Mouse (Mus musculus) 3T3-L1 (cell line): ENCODE measurements around the gene Tbx2.

Experiments
- DNase-seq: peaks from one replicate; pipeline ENCODE4 v3.0.0-alpha.2; 2015; ENCODE audit warnings: low read depth, low spot score

Gene Tbx2

DNA sequence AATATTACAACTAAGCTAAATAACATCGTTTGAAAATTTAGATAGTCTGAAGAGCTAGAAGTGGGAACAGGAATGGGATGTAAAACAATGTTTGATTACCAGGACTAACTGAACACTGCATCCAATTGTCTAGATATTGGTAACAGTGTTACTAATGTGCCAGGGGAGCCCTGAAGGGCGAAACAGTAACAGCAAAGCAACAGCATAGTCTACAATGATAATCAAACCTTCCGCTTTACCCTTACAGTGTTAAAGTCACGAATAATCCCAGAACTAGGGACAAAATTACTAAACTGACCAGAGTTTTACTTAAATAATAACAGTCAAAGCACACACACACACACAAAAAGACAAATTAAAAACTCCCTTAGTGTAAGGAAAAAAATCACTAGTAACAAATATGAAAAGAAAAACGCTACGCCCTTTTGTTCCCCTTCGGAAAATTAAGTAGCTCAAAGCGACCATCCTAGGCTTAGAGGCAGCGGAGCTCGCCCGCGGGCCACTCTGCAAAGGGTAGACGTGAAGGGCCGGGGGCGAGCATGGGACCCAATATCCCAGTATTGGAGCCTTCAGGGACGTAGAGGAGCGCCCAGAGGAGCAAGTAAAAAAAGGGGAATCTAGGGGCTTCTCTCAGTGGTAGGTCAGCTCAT lies 55.6 kb downstream of the Tbx2 start:
- DNase-seq: no peak

DNA sequence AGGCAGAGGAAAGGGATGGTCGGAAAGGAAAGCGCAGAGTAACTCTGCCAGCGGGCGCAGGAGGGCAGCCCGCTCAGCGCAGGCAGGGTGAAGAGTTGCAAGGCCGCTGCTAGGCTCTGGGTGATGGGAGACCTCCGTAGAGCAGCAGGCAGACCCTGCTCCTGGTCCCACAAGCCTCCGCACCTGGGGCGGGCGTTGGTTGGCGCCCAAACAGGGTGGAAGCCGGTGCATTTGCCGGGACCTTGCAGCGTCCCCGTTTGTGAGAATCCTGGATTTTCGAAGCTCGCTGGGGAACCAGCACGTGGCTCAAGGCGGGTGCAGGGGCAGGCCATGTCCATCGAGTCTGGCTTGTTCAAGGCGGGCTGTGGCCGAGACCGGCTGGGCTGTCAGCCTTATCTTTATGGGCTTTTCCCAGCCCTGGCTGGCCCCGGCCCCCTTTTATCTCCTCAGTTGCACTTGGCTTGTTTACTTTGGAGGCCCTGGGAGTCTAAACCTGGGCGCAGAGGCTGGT lies 56.2 kb downstream of the Tbx2 start:
- DNase-seq: no peak

DNA sequence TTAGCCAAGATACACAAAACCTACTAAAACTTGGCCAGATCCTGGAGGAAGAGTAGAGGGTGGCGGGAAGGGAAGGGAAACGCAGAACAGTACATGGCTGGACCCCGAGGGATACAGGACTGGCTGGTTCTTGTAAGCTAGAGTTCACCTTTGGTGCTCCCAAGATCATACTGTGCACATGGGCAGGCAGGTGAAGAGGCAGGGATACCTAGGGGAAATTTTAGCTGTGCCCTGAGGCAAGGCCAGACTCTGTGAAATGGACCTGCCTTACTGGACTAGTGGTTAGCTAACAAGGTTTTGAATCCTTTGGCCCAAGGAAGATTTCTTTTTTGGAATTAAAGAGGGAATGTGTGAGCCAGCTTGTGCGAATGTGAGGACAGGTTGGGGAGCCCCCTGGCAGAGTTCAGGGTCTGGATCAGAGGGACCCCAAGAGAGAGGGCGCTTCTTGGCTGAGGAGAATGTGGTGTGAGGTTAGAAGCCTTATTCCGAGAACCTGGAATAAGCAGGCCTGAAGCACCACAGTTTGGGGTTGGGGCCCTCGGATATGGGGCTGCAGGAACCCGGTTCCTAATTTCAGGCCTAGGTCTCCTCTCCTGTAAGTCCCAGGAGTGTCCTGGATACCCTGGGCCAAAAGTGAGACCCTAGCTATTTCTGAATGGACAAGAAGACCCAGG lies 56.8 kb downstream of the Tbx2 start:
- DNase-seq: no peak

DNA sequence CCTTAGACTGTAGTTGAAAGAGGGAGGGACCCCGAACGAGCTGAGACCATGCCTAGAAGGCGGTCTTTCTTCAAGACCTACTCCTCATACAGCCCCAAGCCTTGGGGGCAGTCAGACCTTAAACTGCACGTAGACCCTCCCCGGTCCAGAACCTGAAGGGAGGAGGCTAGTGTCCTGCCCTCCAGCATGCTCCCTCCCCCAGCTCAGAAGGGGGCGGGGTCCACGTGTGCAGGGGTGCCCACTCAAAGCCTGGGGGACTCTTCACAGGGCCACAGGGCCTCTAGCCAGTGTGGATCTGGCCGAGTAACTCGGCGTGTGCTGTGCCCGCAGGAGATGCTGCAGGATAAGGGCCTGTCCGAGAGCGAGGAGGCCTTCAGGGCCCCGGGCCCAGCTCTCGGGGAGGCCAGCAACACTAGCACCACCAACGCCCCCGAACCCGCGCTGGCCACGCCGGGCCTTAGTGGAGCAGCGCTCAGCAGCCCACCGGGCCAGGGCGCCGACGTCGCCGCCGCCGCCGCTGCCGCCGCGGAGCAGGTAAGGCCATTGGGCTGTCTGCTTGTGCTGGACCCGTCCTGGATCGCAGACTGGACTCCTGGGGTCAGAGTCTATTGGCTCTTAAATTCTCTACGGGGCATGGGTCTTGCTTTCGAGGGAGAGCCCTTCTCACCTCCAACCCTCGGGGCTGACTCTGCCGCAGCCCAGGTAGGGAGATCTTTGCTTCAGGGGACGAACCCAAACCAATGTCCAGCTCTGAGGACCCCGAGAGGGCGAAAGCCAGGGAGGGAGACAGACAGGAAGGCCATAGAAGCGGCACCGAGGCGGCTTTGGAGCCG lies 57.6 kb downstream of the Tbx2 start:
- no peak for DNase-seq

DNA sequence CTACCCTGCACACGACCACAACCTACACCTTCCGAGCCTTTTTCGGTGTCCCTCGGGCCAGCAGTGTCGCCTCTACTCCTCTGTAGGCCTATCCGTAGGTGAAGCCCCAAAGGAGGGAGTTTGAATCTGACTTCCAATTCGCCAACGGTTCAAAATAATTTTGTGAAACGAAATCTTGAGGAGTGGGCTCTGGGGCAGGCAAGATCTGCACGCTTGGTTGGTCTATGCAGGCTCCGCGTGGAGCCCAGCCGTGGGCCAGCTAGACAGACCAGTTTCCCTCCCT lies 58.2 kb downstream of the Tbx2 start:
- DNase-seq: no peak

DNA sequence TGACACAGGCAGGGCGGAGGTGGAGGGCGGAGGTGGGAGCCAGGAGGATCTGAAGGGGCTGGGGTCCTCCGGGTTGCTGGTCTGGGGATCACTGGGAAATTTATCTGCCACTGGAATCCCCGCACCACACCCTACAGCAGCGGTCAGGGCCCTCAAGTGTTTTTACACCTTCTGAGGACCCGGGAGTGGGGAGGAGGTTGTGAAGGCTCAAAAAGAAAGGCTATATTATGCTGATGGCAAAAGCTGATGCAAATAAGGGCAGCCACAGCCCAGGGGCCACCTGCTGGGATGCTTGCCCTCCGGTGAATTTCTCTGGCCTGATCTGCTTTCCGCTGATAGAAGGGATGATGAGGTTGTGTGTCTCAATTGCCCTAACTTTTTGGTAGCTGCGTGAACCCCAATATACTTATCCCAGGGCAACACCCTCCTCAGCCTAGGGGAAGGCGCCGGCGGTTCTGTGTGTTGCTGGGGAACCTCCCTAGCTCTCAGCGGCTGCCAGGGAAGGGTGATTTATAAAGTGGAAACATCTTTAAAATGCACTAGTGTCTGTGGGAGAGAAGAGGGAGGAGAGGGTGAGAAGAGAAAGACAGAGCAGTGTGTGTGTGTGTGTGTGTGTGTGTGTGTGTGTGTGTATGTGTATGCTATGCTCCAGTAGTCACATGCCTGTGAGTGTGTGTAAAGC lies 58.8 kb downstream of the Tbx2 start:
- DNase-seq: no peak
